Mouse (Mus musculus): Measurements from ENCODE around the gene Aox3.

- TF ChIP-seq CTCF (IDR thresholded peaks at IDR 0.05; ENCODE audit: low read depth, low read length) (no peak), POLR2A (IDR thresholded peaks at IDR 0.05; ENCODE audit: borderline replicate concordance, low read depth, low read length) (no peak)
Measured at GRCm38 (mm10) chr1:58079689-58080088, 33.2 kb upstream of the Aox3 start.

All from bone marrow macrophage, adult 2 months (primary cell).